Mouse (Mus musculus) ES-E14 (cell line): ENCODE results near the gene Rora. TPM values are rescaled to one million over a fixed set of nuclear protein-coding genes. Genes with fewer than 3 reads are reported as not detected.

Source experiments
- DNase-seq: peaks from one replicate; pipeline ENCODE4 v3.0.0-alpha.2; 2013; ENCODE audit warnings: low read depth, low spot score
- H3K27ac ChIP-seq: 2 replicates; pipeline ENCODE4 v1.5.1; 2012; ENCODE audit warnings: low read depth, mild to moderate bottlenecking, low read length, moderate library complexity, mixed read lengths; ENCODE audit not compliant: poor library complexity, insufficient read depth, severe bottlenecking
- H3K36me3 ChIP-seq: 2 replicates; pipeline ENCODE4 v1.6.1; 2012; ENCODE audit warnings: mild to moderate bottlenecking, low read length, moderate library complexity, mixed read lengths; ENCODE audit not compliant: control insufficient read depth, poor library complexity, insufficient read depth, severe bottlenecking
- H3K4me1 ChIP-seq, 2 experiments: fragments of 150-350 bp in 1 of 2; sonication (generic) in 1 of 2; 2 replicates each; pipeline ENCODE4 v1.6.1; 2012; ENCODE audit warnings: low read length in 2 of 2, mild to moderate bottlenecking in 1 of 2, mixed read lengths in 1 of 2; ENCODE audit not compliant: control insufficient read depth in 2 of 2, insufficient read depth in 2 of 2, poor library complexity in 1 of 2
- H3K4me3 ChIP-seq, 2 experiments: fragments of 150-350 bp in 1 of 2; sonication (generic) in 1 of 2; 2 replicates each; pipeline ENCODE4 v1.5.1; 2012; ENCODE audit warnings: low read length in 2 of 2, low read depth in 1 of 2, mild to moderate bottlenecking in 1 of 2, mixed read lengths in 1 of 2; ENCODE audit not compliant: insufficient read depth in 1 of 2, poor library complexity in 1 of 2, severe bottlenecking in 1 of 2
- H3K9ac ChIP-seq: 2 replicates; pipeline ENCODE4 v1.6.1; 2012; ENCODE audit warnings: low read depth, mild to moderate bottlenecking, low read length, mixed read lengths; ENCODE audit not compliant: poor library complexity, insufficient read depth, severe bottlenecking
- H3K9me3 ChIP-seq: fragments of 150-350 bp; sonication (generic); 2 replicates; pipeline ENCODE4 v1.6.1; 2012; ENCODE audit warnings: low read depth, mild to moderate bottlenecking, low read length; ENCODE audit not compliant: control insufficient read depth, insufficient read depth
- CHD2 ChIP-seq: IDR thresholded peaks from 2 replicates; pipeline ENCODE4 v1.6.1; 2014; ENCODE audit warnings: mild to moderate bottlenecking, low read depth, low read length, inconsistent platforms
- HCFC1 ChIP-seq: IDR thresholded peaks from 2 replicates; pipeline ENCODE4 v1.6.1; 2012; ENCODE audit warnings: low read length, inconsistent platforms, borderline replicate concordance; ENCODE audit not compliant: insufficient read depth
- MAFK ChIP-seq: IDR thresholded peaks from 2 replicates; pipeline ENCODE4 v1.6.1; 2014; ENCODE audit warnings: mild to moderate bottlenecking, low read depth, low read length, inconsistent platforms; ENCODE audit not compliant: insufficient read depth
- ZC3H11A ChIP-seq: IDR thresholded peaks from 2 replicates; pipeline ENCODE4 v1.6.1; 2012; ENCODE audit warnings: low read depth, mild to moderate bottlenecking, inconsistent platforms, low read length, borderline replicate concordance
- ZNF384 ChIP-seq: IDR thresholded peaks from 2 replicates; pipeline ENCODE4 v1.6.1; 2012; ENCODE audit warnings: low read depth, low read length, inconsistent platforms
- in situ Hi-C, 2 experiments: fragments of 600-800 bp; cut with MboI; formaldehyde crosslinking; loops; one replicate each; pipeline ENCODE4 v1.15.1; 2025; ENCODE audit warnings: low sequenced_read_pairs in 2 of 2, inconsistent platforms in 1 of 2; ENCODE audit not compliant: unreplicated experiment in 2 of 2
- total RNA-seq: library from RNA; depleted of rRNA; stranded (reverse); fragments of 300-350 nt; gene quantifications from 2 replicates; pipeline ENCODE4 v1.2.3, GENCODE M21; 2012

The Rora gene
- total RNA-seq, 1 experiment = 2.1 TPM

GRCm38 (mm10) chr9:69430531-69430930 is 776.9 kb downstream of the Rora start:
- Histone ChIP-seq H3K9ac (no peak overlapping the region), H3K4me3 (no peak overlapping the region), H3K9me3 (no peaks in the 10 kb centered on the region), H3K36me3 (no peaks in the 10 kb centered on the region), H3K27ac (no peak overlapping the region), H3K4me1 (no peaks in the 10 kb centered on the region)
- DNase-seq = no peak
- in situ Hi-C loops = no loop called here
- TF ChIP-seq ZNF384 = no peak
- no peak for TF ChIP-seq HCFC1
- no peak for TF ChIP-seq CHD2
- no peak for TF ChIP-seq ZC3H11A
- TF ChIP-seq MAFK = no peak

DNA sequence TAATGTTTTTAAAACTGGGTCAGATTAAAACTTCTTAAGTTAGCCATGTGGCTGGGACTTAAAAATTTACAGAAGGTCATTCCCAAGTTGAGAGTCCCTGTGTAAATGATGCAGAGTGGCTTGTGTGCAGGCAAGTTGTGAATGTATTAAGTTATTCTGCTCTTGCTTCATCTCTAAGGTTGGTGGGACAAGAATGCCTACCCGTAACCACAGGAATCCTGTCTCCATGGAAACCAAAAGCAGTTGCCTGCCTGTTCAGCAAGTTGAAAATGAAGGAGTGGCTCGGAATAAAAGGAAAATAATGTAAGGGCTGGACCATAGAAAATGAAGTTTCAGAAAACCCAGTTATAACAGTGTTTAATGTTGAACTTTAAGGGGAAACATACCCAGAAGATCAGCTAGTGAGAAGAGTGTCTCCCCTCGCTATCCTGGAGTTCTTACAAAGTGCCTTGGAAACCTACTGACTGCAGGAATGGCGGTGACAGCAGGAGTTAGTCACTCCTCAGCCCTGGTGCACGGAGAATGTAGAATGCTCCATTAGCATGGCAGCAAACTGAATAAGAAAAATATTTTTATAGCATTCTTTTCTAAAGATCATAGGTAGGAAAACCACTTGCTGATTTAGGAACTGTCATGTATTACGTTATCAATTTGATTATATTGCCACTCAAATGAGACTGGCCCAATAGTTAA is 778.4 kb downstream of the Rora start:
- H3K27ac ChIP-seq = no peak overlapping the region
- no peaks in the 10 kb centered on the region for H3K4me1 ChIP-seq
- TF ChIP-seq ZC3H11A (no peak), MAFK (no peak), ZNF384 (no peak), CHD2 (no peak), HCFC1 (no peak)
- H3K9me3 ChIP-seq = no peaks in the 10 kb centered on the region
- no peak for DNase-seq
- H3K4me3 ChIP-seq = no peak overlapping the region
- in situ Hi-C loops = no loop called here
- no peaks in the 10 kb centered on the region for H3K36me3 ChIP-seq
- H3K9ac ChIP-seq = no peak overlapping the region

DNA sequence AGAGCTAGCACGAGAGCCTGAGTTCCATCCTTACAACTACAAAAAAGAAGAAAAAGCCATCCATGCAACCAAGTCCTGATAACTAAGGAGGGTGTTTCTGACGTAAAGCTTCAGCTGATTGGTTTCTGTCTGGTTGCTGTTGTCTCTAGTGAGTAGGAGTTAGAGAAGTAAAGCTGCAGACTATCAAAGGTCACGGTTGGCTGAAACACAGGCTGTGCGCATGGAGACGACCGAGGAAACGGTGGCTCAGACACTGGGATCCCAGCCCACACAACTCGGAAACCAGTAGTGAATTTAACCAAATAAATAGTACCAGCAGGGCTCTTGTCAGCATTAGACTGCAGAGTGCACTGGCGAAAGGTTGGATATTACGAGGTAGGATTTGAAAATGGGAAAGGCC is 781.6 kb downstream of the Rora start:
- H3K36me3 ChIP-seq = no peaks in the 10 kb centered on the region
- in situ Hi-C loops = no loop called here
- no peak for TF ChIP-seq MAFK
- TF ChIP-seq CHD2 = no peak
- no peak for TF ChIP-seq HCFC1
- TF ChIP-seq ZC3H11A = no peak
- TF ChIP-seq ZNF384 = no peak
- no peak overlapping the region for H3K4me3 ChIP-seq
- H3K4me1 ChIP-seq = peaks cover 0 to 3% of the 10 kb centered on the region in 2 experiments; a peak in 1 of 4 replicates
- no peaks in the 10 kb centered on the region for H3K9me3 ChIP-seq
- no peak overlapping the region for H3K27ac ChIP-seq
- no peak overlapping the region for H3K9ac ChIP-seq
- no peak for DNase-seq

- TF ChIP-seq CHD2 = no peak
- TF ChIP-seq ZC3H11A = no peak
- no peak for TF ChIP-seq HCFC1
- TF ChIP-seq ZNF384 = no peak
- TF ChIP-seq MAFK = no peak
- H3K9me3 ChIP-seq = no peaks in the 10 kb centered on the region
- H3K9ac ChIP-seq = no peak overlapping the region
- in situ Hi-C loops = no loop called here
- H3K4me1 ChIP-seq = peaks cover 0 to 3% of the 10 kb centered on the region in 2 experiments; a peak in 1 of 4 replicates
- no peak overlapping the region for H3K4me3 ChIP-seq
- H3K36me3 ChIP-seq = no peaks in the 10 kb centered on the region
- no peak overlapping the region for H3K27ac ChIP-seq
- no peak for DNase-seq
Measured at GRCm38 (mm10) chr9:69435662-69436061, 782.1 kb downstream of the Rora start.
